Mouse (Mus musculus) hindbrain, embryonic 13.5 days (tissue): ENCODE measurements around the gene Rnaseh2c. TPM values are rescaled to one million over a fixed set of nuclear protein-coding genes. Genes with fewer than 3 reads are reported as not detected.

ENCODE experiments used
- ATAC-seq: fragments of 200-750 bp; cut with Nextera tagmentation; 2 replicates; pipeline ENCODE4 v1.8.0; 2017; ENCODE audit warnings: moderate TSS enrichment; ENCODE audit not compliant: low FRiP score
- H3K27ac ChIP-seq: fragments of 300-500 bp; sonication (generic); 2 replicates; pipeline ENCODE4 v1.5.1; 2015; ENCODE audit warnings: inconsistent platforms, mild to moderate bottlenecking, moderate library complexity
- H3K27me3 ChIP-seq: fragments of 300-500 bp; sonication (generic); 2 replicates; pipeline ENCODE4 v1.6.1; 2015; ENCODE audit warnings: mild to moderate bottlenecking, inconsistent platforms
- H3K36me3 ChIP-seq: fragments of 300-500 bp; sonication (generic); 2 replicates; pipeline ENCODE4 v1.6.1; 2015; ENCODE audit warnings: mild to moderate bottlenecking, inconsistent platforms
- H3K4me1 ChIP-seq: fragments of 300-500 bp; sonication (generic); replicated peaks from 2 replicates; pipeline ENCODE4 v1.6.1; 2015; ENCODE audit warnings: inconsistent platforms
- H3K4me2 ChIP-seq: fragments of 300-500 bp; sonication (generic); 2 replicates; pipeline ENCODE4 v1.6.1; 2015; ENCODE audit warnings: inconsistent platforms, mild to moderate bottlenecking, moderate library complexity
- H3K4me3 ChIP-seq: fragments of 300-500 bp; sonication (generic); 2 replicates; pipeline ENCODE4 v1.5.1; 2015; ENCODE audit warnings: mild to moderate bottlenecking, inconsistent platforms
- H3K9ac ChIP-seq: fragments of 300-500 bp; sonication (generic); 2 replicates; pipeline ENCODE4 v1.6.1; 2015; ENCODE audit warnings: mild to moderate bottlenecking, inconsistent platforms
- H3K9me3 ChIP-seq: fragments of 300-500 bp; sonication (generic); 2 replicates; pipeline ENCODE4 v1.6.1; 2016; ENCODE audit warnings: inconsistent platforms
- WGBS: fragments of 180-500 bp; shearing (Covaris S2); methylation state at CpG from one replicate; pipeline ENCODE4 v1.1.7; 2015; 5-methylcytosine and 5-hydroxymethylcytosine counted together
- polyA plus RNA-seq: library from polyadenylated mRNA; unstranded; fragments of >200 nt; fragmentation: Nextera tagmentation; extraction: Ambion mirVana; gene quantifications from 2 replicates; pipeline ENCODE4 v1.2.1, GENCODE M21; 2015

Rnaseh2c gene
- polyA plus RNA-seq, 1 experiment from 2014 or later: 80.6 TPM

DNA sequence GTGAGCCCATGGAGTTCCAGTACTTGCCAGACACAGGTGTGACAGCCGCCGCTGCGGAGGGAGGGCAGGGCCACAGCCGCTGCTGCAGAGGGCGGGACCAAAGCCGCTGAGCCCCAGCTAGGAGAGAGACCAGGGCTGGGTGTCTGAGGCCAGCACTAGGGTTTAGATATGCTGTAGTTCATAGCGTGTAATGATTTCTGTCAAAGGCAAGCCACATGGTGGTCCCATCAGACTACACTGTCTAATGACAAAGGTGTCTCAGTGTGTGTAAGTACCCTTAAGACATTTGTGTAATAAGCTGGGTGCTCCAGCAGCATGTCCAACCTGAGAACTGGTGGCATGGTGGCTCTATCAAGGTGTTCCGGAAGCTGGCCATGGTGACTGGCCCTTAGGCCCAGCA lies 40.0 kb downstream of the Rnaseh2c start:
- Histone ChIP-seq H3K9ac (no peak overlapping the region), H3K4me1 (peaks cover 21% of the 10 kb centered on the region), H3K4me2 (no peak overlapping the region), H3K27me3 (no peaks in the 10 kb centered on the region), H3K9me3 (no peaks in the 10 kb centered on the region), H3K36me3 (peaks cover 75% of the 10 kb centered on the region), H3K4me3 (no peak overlapping the region), H3K27ac (no peak overlapping the region)
- no peak for ATAC-seq
- 91% methylated on average over 8 of the region's 8 CpGs for WGBS

DNA sequence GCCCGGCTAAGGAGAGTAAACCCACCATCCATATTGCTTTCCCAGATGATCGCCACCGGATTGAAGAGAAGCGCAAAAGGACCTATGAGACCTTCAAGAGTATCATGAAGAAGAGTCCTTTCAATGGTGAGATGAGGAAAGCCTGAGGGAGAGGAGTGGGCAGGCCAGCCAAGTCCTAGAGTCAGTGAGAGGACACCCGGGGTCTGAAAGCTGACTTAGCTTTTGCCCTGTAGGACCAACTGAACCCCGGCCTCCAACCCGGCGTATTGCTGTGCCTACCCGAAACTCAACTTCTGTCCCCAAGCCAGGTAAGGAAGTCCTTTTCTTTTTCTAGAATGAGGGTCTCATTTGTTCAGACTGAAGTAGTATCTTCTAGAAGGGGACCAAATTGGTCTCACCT lies 43.6 kb downstream of the Rnaseh2c start:
- Histone ChIP-seq H3K36me3 (peaks cover 78% of the 10 kb centered on the region), H3K4me3 (no peak overlapping the region), H3K4me1 (peaks cover 21% of the 10 kb centered on the region), H3K9ac (no peak overlapping the region), H3K9me3 (no peaks in the 10 kb centered on the region), H3K27ac (no peak overlapping the region), H3K27me3 (no peaks in the 10 kb centered on the region), H3K4me2 (no peak overlapping the region)
- ATAC-seq: no peak
- 95% methylated on average over 9 of the region's 9 CpGs for WGBS

GRCm38 (mm10) chr19:5646731-5647330 lies 45.2 kb downstream of the Rnaseh2c start:
- Histone ChIP-seq H3K27ac (no peak overlapping the region), H3K27me3 (no peaks in the 10 kb centered on the region), H3K4me1 (peaks cover 19% of the 10 kb centered on the region), H3K4me3 (no peak overlapping the region), H3K9me3 (no peaks in the 10 kb centered on the region), H3K4me2 (no peak overlapping the region), H3K36me3 (peaks cover 67% of the 10 kb centered on the region), H3K9ac (no peak overlapping the region)
- WGBS: 95% methylated on average over 8 of the region's 8 CpGs
- ATAC-seq: no peak

DNA sequence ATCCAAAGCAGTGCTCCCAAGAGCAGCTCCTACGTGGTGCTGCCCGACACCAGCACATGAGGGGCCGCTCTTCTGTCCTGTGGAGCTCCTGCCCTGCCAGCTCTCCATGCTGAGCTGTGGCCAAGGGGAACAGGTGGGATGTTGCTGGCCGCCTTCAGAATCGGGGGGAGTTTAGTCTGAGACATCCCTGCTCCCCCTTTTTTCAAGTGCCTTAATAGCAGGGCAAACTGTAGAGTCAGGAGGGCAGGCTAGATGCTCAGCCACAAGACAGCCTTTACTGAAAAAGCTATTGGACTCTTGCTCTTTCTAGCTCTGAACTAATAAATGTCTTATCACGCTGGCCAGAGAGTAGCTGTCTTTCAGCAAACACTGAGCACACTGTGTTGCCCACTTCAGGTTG lies 46.1 kb downstream of the Rnaseh2c start:
- peak overlapping the region; percentile 88 for H3K27ac ChIP-seq
- ATAC-seq: no peak
- H3K27me3 ChIP-seq: peaks cover 3% of the 10 kb centered on the region
- H3K9ac ChIP-seq: 0 out of 2 replicates have a peak overlapping the region, but pooled peaks have one; percentile 72
- no peaks in the 10 kb centered on the region for H3K9me3 ChIP-seq
- H3K4me3 ChIP-seq: no peak overlapping the region
- WGBS: 94% methylated on average over 6 of the region's 6 CpGs
- H3K36me3 ChIP-seq: peaks cover 57% of the 10 kb centered on the region
- H3K4me2 ChIP-seq: no peak overlapping the region
- peaks cover 19% of the 10 kb centered on the region for H3K4me1 ChIP-seq

- H3K4me1 ChIP-seq: peaks cover 20% of the 10 kb centered on the region
- no peaks in the 10 kb centered on the region for H3K9me3 ChIP-seq
- H3K36me3 ChIP-seq: peaks cover 51% of the 10 kb centered on the region
- H3K27ac ChIP-seq: peak overlapping the region; percentile 88
- H3K4me2 ChIP-seq: peak overlapping the region; percentile 56
- H3K9ac ChIP-seq: peak overlapping the region; percentile 72
- peaks cover 11% of the 10 kb centered on the region for H3K27me3 ChIP-seq
- WGBS: 13% methylated on average over 26 of the region's 26 CpGs
- H3K4me3 ChIP-seq: peak overlapping the region; percentile 25
- peak; percentile 90 for ATAC-seq
Observed at GRCm38 (mm10) chr19:5648401-5649297, 47.0 kb downstream of the Rnaseh2c start.

- peaks cover 44% of the 10 kb centered on the region for H3K36me3 ChIP-seq
- peaks cover 26% of the 10 kb centered on the region for H3K4me1 ChIP-seq
- peak overlapping the region; percentile 56 for H3K4me2 ChIP-seq
- peaks cover 18% of the 10 kb centered on the region for H3K27me3 ChIP-seq
- peak overlapping the region; percentile 88 for H3K27ac ChIP-seq
- no peaks in the 10 kb centered on the region for H3K9me3 ChIP-seq
- peak overlapping the region; percentile 72 for H3K9ac ChIP-seq
- 76% methylated on average over 6 of the region's 6 CpGs for WGBS
- ATAC-seq: no peak
- peak overlapping the region; percentile 25 for H3K4me3 ChIP-seq
Observed at GRCm38 (mm10) chr19:5649298-5649741, 47.6 kb downstream of the Rnaseh2c start.

GRCm38 (mm10) chr19:5651502-5652274 lies 50.0 kb downstream of the Rnaseh2c start:
- H3K9ac ChIP-seq: no peak overlapping the region
- H3K27me3 ChIP-seq: peaks cover 41% of the 10 kb centered on the region
- H3K4me2 ChIP-seq: no peak overlapping the region
- H3K27ac ChIP-seq: no peak overlapping the region
- H3K4me1 ChIP-seq: peaks cover 35% of the 10 kb centered on the region
- no peak for ATAC-seq
- 62% methylated on average over 13 of the region's 13 CpGs for WGBS
- H3K4me3 ChIP-seq: no peak overlapping the region
- H3K36me3 ChIP-seq: peaks cover 20% of the 10 kb centered on the region
- no peaks in the 10 kb centered on the region for H3K9me3 ChIP-seq

DNA sequence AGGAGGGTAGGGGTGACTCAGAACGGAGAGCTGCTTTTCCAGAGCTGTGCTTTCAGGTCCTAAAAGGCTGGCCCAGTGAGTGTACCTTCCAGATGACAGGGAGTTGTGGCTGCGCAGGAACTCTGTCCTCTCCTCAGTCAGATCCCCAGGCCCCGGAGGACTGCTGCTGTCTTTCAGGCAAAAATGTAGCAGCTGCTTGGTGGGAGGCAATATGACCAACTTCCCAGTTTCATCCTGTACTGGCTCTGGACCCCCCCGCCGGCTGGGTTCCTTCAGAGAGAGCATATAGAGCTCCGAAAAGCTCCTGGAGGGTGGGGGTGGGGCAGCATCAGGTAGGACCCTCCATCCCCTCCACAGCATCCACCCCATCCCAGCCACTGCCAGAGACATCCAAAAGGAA lies 50.9 kb downstream of the Rnaseh2c start:
- no peak overlapping the region for H3K9ac ChIP-seq
- H3K4me2 ChIP-seq: no peak overlapping the region
- H3K9me3 ChIP-seq: no peaks in the 10 kb centered on the region
- H3K4me3 ChIP-seq: no peak overlapping the region
- peaks cover 11% of the 10 kb centered on the region for H3K36me3 ChIP-seq
- no peak overlapping the region for H3K27ac ChIP-seq
- H3K4me1 ChIP-seq: peaks cover 35% of the 10 kb centered on the region
- H3K27me3 ChIP-seq: peaks cover 42% of the 10 kb centered on the region
- ATAC-seq: no peak
- 82% methylated on average over 6 of the region's 6 CpGs for WGBS

DNA sequence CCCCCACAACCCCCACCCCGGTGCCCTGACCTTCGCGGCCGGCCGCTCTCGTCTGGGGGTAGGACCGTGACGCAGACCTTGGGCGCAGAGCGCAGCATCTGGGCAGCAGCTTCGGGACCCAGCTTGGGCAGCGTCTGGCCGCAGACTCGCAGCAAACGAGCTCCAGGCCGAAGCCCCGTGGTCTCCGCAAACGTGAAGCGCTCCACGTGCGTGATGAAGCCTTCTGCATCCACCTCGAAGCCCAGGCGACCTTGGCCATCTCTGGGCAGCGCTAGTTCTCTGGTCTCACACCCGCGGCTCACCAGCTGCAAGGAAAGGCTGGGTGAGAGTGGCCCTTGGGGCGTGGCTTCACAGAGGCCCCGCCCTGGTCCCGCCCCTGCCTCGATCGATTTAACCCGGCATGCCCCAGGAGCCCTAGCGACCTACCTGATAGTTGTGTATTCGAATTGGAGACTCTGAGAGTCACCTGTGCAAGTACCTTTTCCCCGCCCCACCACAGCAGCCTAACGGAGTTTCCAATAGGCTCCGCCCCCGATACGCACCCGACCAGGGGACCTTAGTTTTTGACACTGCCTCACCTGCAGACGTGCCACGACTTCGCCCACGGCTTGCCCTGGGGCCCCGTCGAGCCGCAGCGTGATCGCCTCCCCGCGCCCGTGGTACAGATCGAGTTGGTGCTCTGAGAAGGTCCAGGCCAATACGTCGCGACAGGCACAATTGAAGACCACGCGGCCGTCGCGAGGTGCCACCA lies 52.5 kb downstream of the Rnaseh2c start:
- Histone ChIP-seq H3K36me3 (0 out of 2 replicates have a peak, but pooled peaks cover 5% of the 10 kb centered on the region), H3K9ac (peak overlapping the region; percentile 68), H3K4me1 (peaks cover 21% of the 10 kb centered on the region), H3K27me3 (peaks cover 42% of the 10 kb centered on the region), H3K4me3 (peak overlapping the region; percentile 41), H3K27ac (no peak overlapping the region), H3K9me3 (no peaks in the 10 kb centered on the region), H3K4me2 (peak overlapping the region; percentile 59)
- ATAC-seq: 0 out of 2 replicates have a peak, but pooled peaks have one; percentile 29
- WGBS: 7% methylated on average over 62 of the region's 62 CpGs

GRCm38 (mm10) chr19:5654720-5655298 lies 53.1 kb downstream of the Rnaseh2c start:
- 9% methylated on average over 43 of the region's 43 CpGs for WGBS
- H3K36me3 ChIP-seq: 0 out of 2 replicates have a peak, but pooled peaks cover 5% of the 10 kb centered on the region
- H3K27ac ChIP-seq: no peak overlapping the region
- H3K4me2 ChIP-seq: peak overlapping the region; percentile 59
- H3K4me1 ChIP-seq: peaks cover 16% of the 10 kb centered on the region
- H3K9me3 ChIP-seq: no peaks in the 10 kb centered on the region
- H3K27me3 ChIP-seq: peaks cover 42% of the 10 kb centered on the region
- H3K9ac ChIP-seq: peak overlapping the region; percentile 63
- peak overlapping the region; percentile 41 for H3K4me3 ChIP-seq
- ATAC-seq: 0 out of 2 replicates have a peak, but pooled peaks have one; percentile 25
